30 mouse cellular contexts compared by ENCODE assay signal in genomic region chr6:114324808-114325207, GRCm38 (mm10). TPM values are rescaled to one million over a fixed set of nuclear protein-coding genes. Genes with fewer than 3 reads are reported as not detected.
DNase-seq lines count a peak whose midpoint lies in the region; ATAC-seq lines count a peak whose summit lies in the region.
"Had no signal": no experiment of that assay in that cellular context is flagged by ENCODE, and none has a peak within 500 bp of the region (broad histone marks: within the 10 kb centered on the region; RNA-seq: fewer than 3 reads in every experiment).

No protein-coding gene starts in this region.

- WGBS in hindbrain, embryonic 13.5 days, result 86% methylated on average over 5 of the region's 5 CpGs
- 92% methylated on average over 5 of the region's 5 CpGs for WGBS in hindbrain, embryonic 11.5 days
- 60% methylated on average over 5 of the region's 5 CpGs for WGBS in neural tube, embryonic 15.5 days

- H3K9ac ChIP-seq in hindbrain, embryonic 13.5 days, result no peak overlapping the region
- no peak overlapping the region for H3K9ac ChIP-seq in hindbrain, embryonic 11.5 days (ENCODE audit: low read depth, low read length)
- H3K9ac ChIP-seq in neural tube, embryonic 15.5 days (replicated peaks), result no peak overlapping the region
- H3K9ac ChIP-seq: embryonic facial prominence, embryonic 13.5 days; forebrain, embryonic 12.5 days; forebrain, embryonic 15.5 days had no signal

- no peak for DNase-seq in hindbrain, embryonic 11.5 days (ENCODE audit: low spot score)
- DNase-seq in left cerebral cortex, postnatal 14 days (ENCODE audit: low spot score in 2 of 2), result peak; percentile 31 to 61
- no peak for DNase-seq in left cerebral cortex, adult 8-10 months (ENCODE audit: low spot score in 2 of 2)
- DNase-seq in neural tube, embryonic 10.5 days (ENCODE audit: extremely low spot score, low spot score), result no peak
- peak; percentile 65 for DNase-seq in brain, adult 2 months (ENCODE audit: low read depth, low spot score)
- no peak for DNase-seq in layer of hippocampus, adult 9-10 months (ENCODE audit: low spot score)
- DNase-seq: adrenal gland, adult 8-10 months; adrenal gland, postnatal 25 days; cerebellum, adult 2 months; cerebellum, adult 9-11 months; cerebellum, postnatal 36 days; embryo, embryonic 11 days; gastrocnemius, adult 2 months; gastrocnemius, postnatal 14 days; heart, adult 11 months had no signal

- no peak for ATAC-seq in hindbrain, embryonic 13.5 days (ENCODE audit: low FRiP score)
- no peak for ATAC-seq in hindbrain, embryonic 11.5 days (ENCODE audit: low FRiP score)
- ATAC-seq in neural tube, embryonic 15.5 days (ENCODE audit: low FRiP score), result no peak
- ATAC-seq: activated CD4-positive, CD25-positive, alpha-beta regulatory T cell, adult 4 months; CD4-positive, CD25-positive, alpha-beta regulatory T cell, adult 4 months; forebrain, embryonic 15.5 days had no signal

- H3K9me3 ChIP-seq in hindbrain, embryonic 13.5 days, result no peaks in the 10 kb centered on the region
- no peaks in the 10 kb centered on the region for H3K9me3 ChIP-seq in hindbrain, embryonic 11.5 days (ENCODE audit: control insufficient read depth, low read length)
- no peaks in the 10 kb centered on the region for H3K9me3 ChIP-seq in neural tube, embryonic 15.5 days (replicated peaks)
- H3K9me3 ChIP-seq: embryonic facial prominence, embryonic 10.5 days; embryonic facial prominence, embryonic 13.5 days; forebrain, embryonic 15.5 days had no signal

- H3K36me3 ChIP-seq in hindbrain, embryonic 13.5 days, result no peaks in the 10 kb centered on the region
- H3K36me3 ChIP-seq in hindbrain, embryonic 11.5 days (ENCODE audit: control insufficient read depth, insufficient read depth, low read length), result no peaks in the 10 kb centered on the region
- H3K36me3 ChIP-seq in neural tube, embryonic 15.5 days, result no peaks in the 10 kb centered on the region
- H3K36me3 ChIP-seq: embryonic facial prominence, embryonic 10.5 days; embryonic facial prominence, embryonic 13.5 days; forebrain, embryonic 12.5 days; forebrain, embryonic 15.5 days had no signal

- H3K4me2 ChIP-seq in hindbrain, embryonic 13.5 days, result no peak overlapping the region
- H3K4me2 ChIP-seq in hindbrain, embryonic 11.5 days (replicated peaks; ENCODE audit: low read depth, low read length), result no peak overlapping the region
- H3K4me2 ChIP-seq in neural tube, embryonic 15.5 days, result no peak overlapping the region
- H3K4me2 ChIP-seq: embryonic facial prominence, embryonic 13.5 days; forebrain, embryonic 12.5 days; forebrain, embryonic 15.5 days; heart, embryonic 11.5 days had no signal

- H3K4me1 ChIP-seq in hindbrain, embryonic 13.5 days (replicated peaks), result peaks cover 18% of the 10 kb centered on the region
- no peaks in the 10 kb centered on the region for H3K4me1 ChIP-seq in hindbrain, embryonic 11.5 days (replicated peaks; ENCODE audit: control insufficient read depth, insufficient read depth, low read length)
- peaks cover 13% of the 10 kb centered on the region for H3K4me1 ChIP-seq in neural tube, embryonic 15.5 days

- intact Hi-C loops in left cerebral cortex, postnatal 14 days (cut with DNase I), result no loop called here

- no peaks in the 10 kb centered on the region for H3K27me3 ChIP-seq in hindbrain, embryonic 13.5 days
- no peaks in the 10 kb centered on the region for H3K27me3 ChIP-seq in hindbrain, embryonic 11.5 days (ENCODE audit: control insufficient read depth, insufficient read depth, low read length)
- H3K27me3 ChIP-seq in neural tube, embryonic 15.5 days (replicated peaks), result no peaks in the 10 kb centered on the region
- H3K27me3 ChIP-seq: embryonic facial prominence, embryonic 13.5 days; forebrain, embryonic 12.5 days; forebrain, embryonic 15.5 days had no signal

- peak overlapping the region; percentile 12; the same call in 1 of the 2 replicates for H3K27ac ChIP-seq in hindbrain, embryonic 13.5 days
- no peak overlapping the region for H3K27ac ChIP-seq in hindbrain, embryonic 11.5 days (ENCODE audit: low read depth, low read length)
- H3K27ac ChIP-seq in neural tube, embryonic 15.5 days (replicated peaks), result 0 out of 2 replicates have a peak overlapping the region, but pooled peaks have one; percentile 28
- H3K27ac ChIP-seq: embryonic facial prominence, embryonic 10.5 days; embryonic facial prominence, embryonic 13.5 days; forebrain, embryonic 12.5 days; forebrain, embryonic 15.5 days; gastrocnemius, adult 2 months had no signal

- H3K4me3 ChIP-seq in hindbrain, embryonic 13.5 days, result no peak overlapping the region
- H3K4me3 ChIP-seq in hindbrain, embryonic 11.5 days (ENCODE audit: low read depth, low read length), result no peak overlapping the region
- no peak overlapping the region for H3K4me3 ChIP-seq in neural tube, embryonic 15.5 days (replicated peaks)
- H3K4me3 ChIP-seq: embryonic facial prominence, embryonic 10.5 days; embryonic facial prominence, embryonic 13.5 days; erythroblast, embryonic 14.5 days; forebrain, embryonic 12.5 days; forebrain, embryonic 15.5 days; gastrocnemius, adult 2 months had no signal

RNA-seq across cellular contexts. Expression of gene Slc6a1, which starts 42.4 kb away (rescaled TPM):
- polyA plus RNA-seq in hindbrain, embryonic 13.5 days (2015; fragmentation: Nextera tagmentation; extraction: Ambion mirVana), result 78.0 and 87.2 TPM in 2 replicates
- polyA plus RNA-seq in hindbrain, embryonic 11.5 days (2014; fragmentation: Nextera tagmentation; extraction: Ambion mirVana), result 17.3 and 23.1 TPM in 2 replicates
- 100 to 1,000 TPM; 343 to 359 TPM for total RNA-seq in left cerebral cortex, postnatal 14 days (2021)
- total RNA-seq in left cerebral cortex, adult 8-10 months (2022), result 100 to 1,000 TPM; 289 to 321 (median 300) TPM
- 118 and 138 TPM in 2 replicates for polyA plus RNA-seq in neural tube, embryonic 15.5 days (2015; fragmentation: Nextera tagmentation; extraction: Ambion mirVana)
- total RNA-seq: adrenal gland, postnatal 25 days; hematopoietic stem cell, adult 5-6 weeks; MEL had no signal
- polyA plus RNA-seq: C2C12; erythroblast, embryonic 14.5 days; heart, postnatal 0 days; intestine, embryonic 14.5 days had no signal

Comparison
In these comparisons a context has a peak if more than half of its experiments do, and no peak if none do; other contexts are left out.
1. DNase-seq: peak in left cerebral cortex, postnatal 14 days (2 of 2) and brain, adult 2 months (single experiment); none in hindbrain, embryonic 11.5 days (single experiment), left cerebral cortex, adult 8-10 months (0 of 2), neural tube, embryonic 10.5 days (single experiment) and layer of hippocampus, adult 9-10 months (single experiment).